Mouse (Mus musculus): ENCODE measurements at regions not wholly inside any gene's neighbourhood (a gene's known extent, or its start where the extent isn't known, plus 50 kb on each side); places are given as distances from the start of the nearest gene placed in this dataset.

DNA sequence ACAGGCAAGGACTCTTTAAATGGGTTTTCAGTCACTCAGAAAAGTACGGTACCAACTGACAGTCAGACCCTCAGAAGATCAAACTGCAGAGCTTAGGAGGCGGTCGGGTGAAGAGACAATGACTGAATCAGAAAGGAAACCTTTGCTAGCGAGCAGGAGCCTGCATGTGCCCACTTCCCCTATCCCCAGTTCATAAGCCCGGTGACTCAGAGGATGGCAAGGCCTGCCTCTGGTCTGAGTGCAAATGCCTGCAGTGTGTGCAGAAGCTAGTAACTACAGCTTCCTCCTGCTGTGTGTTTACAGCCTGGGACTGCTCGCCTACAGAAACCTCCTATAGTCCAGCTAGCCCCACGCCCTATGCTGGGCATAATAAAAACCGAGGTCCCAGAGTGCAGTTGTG lies 58.7 kb upstream of the Gm26657 start:
- TF ChIP-seq POLR2A (IDR thresholded peaks at IDR 0.05; ENCODE audit: low read depth, low read length) (no peak), SMC3 (IDR thresholded peaks at IDR 0.05; ENCODE audit: low read depth, low read length) (no peak), USF1 (IDR thresholded peaks at IDR 0.05; ENCODE audit: low read depth, low read length) (no peak), CTCF (conservative IDR thresholded peaks at IDR 0.05 in 1 of 2, IDR thresholded peaks at IDR 0.05 in 1 of 2; ENCODE audit: low read depth in 2 of 2, low read length in 2 of 2) (no peak), E2F4 (IDR thresholded peaks at IDR 0.05; ENCODE audit: insufficient replicate concordance, low read depth, low read length) (no peak), EP300 (IDR thresholded peaks at IDR 0.05; ENCODE audit: low read length) (peak; percentile 43), MAX (IDR thresholded peaks at IDR 0.05; ENCODE audit: low read length) (no peak), RCOR1 (conservative IDR thresholded peaks at IDR 0.05; ENCODE audit: low read depth, low read length) (no peak)

All from CH12.LX (cell line).